Mouse (Mus musculus) midbrain, embryonic 14.5 days (tissue): ENCODE measurements around the gene Kcnh1. TPM values are rescaled to one million over a fixed set of nuclear protein-coding genes. Genes with fewer than 3 reads are reported as not detected.

Source experiments
- ATAC-seq: fragments of 200-750 bp; cut with Nextera tagmentation; 2 replicates; pipeline ENCODE4 v1.8.0; 2017; ENCODE audit warnings: moderate number of reproducible peaks, moderate library complexity; ENCODE audit not compliant: low FRiP score, low TSS enrichment
- DNase-seq: peaks from one replicate; pipeline ENCODE4 v3.0.0-alpha.2; 2015
- H3K27ac ChIP-seq: fragments of 300-500 bp; sonication (generic); replicated peaks from 2 replicates; pipeline ENCODE4 v1.5.1; 2014; ENCODE audit warnings: mild to moderate bottlenecking, low read depth, low read length, moderate library complexity
- H3K27me3 ChIP-seq: fragments of 300-500 bp; sonication (generic); 2 replicates; pipeline ENCODE4 v1.6.1; 2014; ENCODE audit warnings: low read length, control low read depth, mixed read lengths; ENCODE audit not compliant: control insufficient read depth, insufficient read depth
- H3K36me3 ChIP-seq: fragments of 300-500 bp; sonication (generic); 2 replicates; pipeline ENCODE4 v1.6.1; 2014; ENCODE audit warnings: low read length, control low read depth; ENCODE audit not compliant: control insufficient read depth, insufficient read depth
- H3K4me1 ChIP-seq: fragments of 300-500 bp; sonication (generic); 2 replicates; pipeline ENCODE4 v1.6.1; 2014; ENCODE audit warnings: mild to moderate bottlenecking, antibody characterized with exemption, low read length, control low read depth; ENCODE audit not compliant: control insufficient read depth, insufficient read depth
- H3K4me2 ChIP-seq: fragments of 300-500 bp; sonication (generic); 2 replicates; pipeline ENCODE4 v1.6.1; 2014; ENCODE audit warnings: mild to moderate bottlenecking, low read length, moderate library complexity
- H3K4me3 ChIP-seq: fragments of 300-500 bp; sonication (generic); replicated peaks from 2 replicates; pipeline ENCODE4 v1.5.1; 2014; ENCODE audit warnings: low read depth, low read length
- H3K9ac ChIP-seq: fragments of 300-500 bp; sonication (generic); replicated peaks from 2 replicates; pipeline ENCODE4 v1.6.1; 2014; ENCODE audit warnings: mild to moderate bottlenecking, low read length, moderate library complexity
- H3K9me3 ChIP-seq: fragments of 300-500 bp; sonication (generic); 2 replicates; pipeline ENCODE4 v1.6.1; 2016; ENCODE audit warnings: low read length, control low read depth, mixed read lengths; ENCODE audit not compliant: control insufficient read depth
- WGBS: fragments of 180-500 bp; shearing (Covaris S2); extraction: QIAGEN DNeasy Blood & Tissue Kit; methylation state at CpG from one replicate; pipeline ENCODE4 v1.1.7; 2014; 5-methylcytosine and 5-hydroxymethylcytosine counted together
- polyA plus RNA-seq: library from polyadenylated mRNA; unstranded; fragments of >200 nt; fragmentation: Nextera tagmentation; extraction: Ambion mirVana; gene quantifications from 2 replicates; pipeline ENCODE4 v1.2.1, GENCODE M21; 2014

Gene Kcnh1
- polyA plus RNA-seq, 1 experiment from 2014 or later: 2.1 TPM

DNA sequence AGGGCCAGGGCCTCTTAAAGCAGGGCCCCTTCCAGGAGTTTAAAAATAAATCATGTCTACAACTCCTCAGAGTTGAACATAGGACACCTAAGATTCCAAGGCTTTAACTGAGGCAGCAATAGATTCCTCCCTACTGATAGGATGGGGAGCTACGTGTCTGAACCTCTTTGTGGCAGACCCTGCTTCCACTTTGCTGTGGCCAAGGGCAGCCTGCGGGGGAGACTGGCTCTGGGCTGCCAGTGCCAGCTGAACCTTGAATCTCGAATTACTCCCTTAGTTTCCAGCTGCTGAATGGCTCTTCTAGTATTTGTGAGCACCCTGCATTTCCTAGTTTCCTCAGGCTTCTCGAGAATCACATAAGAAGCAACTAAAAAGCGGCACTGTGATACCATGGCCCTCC lies 255.6 kb downstream of the Kcnh1 start:
- Histone ChIP-seq H3K4me1 (peaks cover 15% of the 10 kb centered on the region; the same call in 1 of the 2 replicates), H3K4me2 (no peak overlapping the region), H3K9ac (no peak overlapping the region), H3K36me3 (no peaks in the 10 kb centered on the region), H3K4me3 (no peak overlapping the region), H3K27ac (no peak overlapping the region), H3K9me3 (no peaks in the 10 kb centered on the region), H3K27me3 (no peaks in the 10 kb centered on the region)
- WGBS: 63% methylated on average over 5 of the region's 5 CpGs
- DNase-seq: no peak
- no peak for ATAC-seq

DNA sequence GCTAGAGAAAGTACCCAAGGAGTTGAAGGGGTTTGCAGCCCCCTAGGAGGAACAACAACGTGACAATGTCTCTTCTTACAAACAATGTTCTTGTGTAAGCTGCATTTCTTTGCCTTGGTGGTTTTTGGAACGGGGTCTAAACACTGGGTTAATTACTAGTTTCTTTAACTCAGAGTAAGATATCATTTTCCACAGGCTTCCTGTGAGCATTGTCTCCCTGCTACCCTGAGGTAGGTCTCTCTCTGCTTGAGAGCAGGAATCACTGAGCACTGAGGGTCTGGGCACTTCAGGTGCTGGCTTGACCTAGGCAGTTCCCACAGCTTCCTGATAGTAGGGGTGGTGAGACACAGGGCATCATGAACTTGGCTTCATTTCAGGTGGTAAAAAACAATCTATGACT lies 257.1 kb downstream of the Kcnh1 start:
- no peak for DNase-seq
- Histone ChIP-seq H3K9ac (no peak overlapping the region), H3K4me2 (no peak overlapping the region), H3K4me1 (peaks cover 15% of the 10 kb centered on the region; the same call in 1 of the 2 replicates), H3K4me3 (no peak overlapping the region), H3K27me3 (no peaks in the 10 kb centered on the region), H3K36me3 (no peaks in the 10 kb centered on the region), H3K9me3 (no peaks in the 10 kb centered on the region), H3K27ac (no peak overlapping the region)
- ATAC-seq: no peak
- 60% methylated on average over 2 of the region's 2 CpGs for WGBS

DNA sequence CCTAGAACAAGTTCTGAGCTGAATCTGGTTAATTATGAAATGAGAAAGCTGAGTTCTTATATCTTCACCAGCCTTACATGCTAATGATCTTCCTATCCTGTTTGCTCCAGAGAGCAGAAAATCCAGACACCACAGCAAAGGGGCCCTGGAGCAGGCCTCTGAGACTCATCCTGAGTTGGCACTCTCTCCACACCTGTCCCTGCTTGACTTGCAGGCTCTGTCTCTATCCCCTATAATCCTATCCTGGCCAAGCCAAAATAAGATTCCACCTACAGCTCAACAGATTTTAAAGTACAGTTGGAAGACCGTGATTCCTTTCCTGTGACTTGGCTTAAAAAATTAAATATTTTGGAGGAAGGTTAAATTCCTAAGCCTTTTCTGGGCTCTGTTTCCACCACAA lies 257.9 kb downstream of the Kcnh1 start:
- no peak for DNase-seq
- no peaks in the 10 kb centered on the region for H3K36me3 ChIP-seq
- no peak overlapping the region for H3K27ac ChIP-seq
- no peak overlapping the region for H3K4me2 ChIP-seq
- ATAC-seq: no peak
- no peaks in the 10 kb centered on the region for H3K9me3 ChIP-seq
- H3K4me3 ChIP-seq: no peak overlapping the region
- H3K4me1 ChIP-seq: peaks cover 13% of the 10 kb centered on the region; the same call in 1 of the 2 replicates
- no peak overlapping the region for H3K9ac ChIP-seq
- 94% methylated on average over 1 of the region's 1 CpGs for WGBS
- H3K27me3 ChIP-seq: no peaks in the 10 kb centered on the region

DNA sequence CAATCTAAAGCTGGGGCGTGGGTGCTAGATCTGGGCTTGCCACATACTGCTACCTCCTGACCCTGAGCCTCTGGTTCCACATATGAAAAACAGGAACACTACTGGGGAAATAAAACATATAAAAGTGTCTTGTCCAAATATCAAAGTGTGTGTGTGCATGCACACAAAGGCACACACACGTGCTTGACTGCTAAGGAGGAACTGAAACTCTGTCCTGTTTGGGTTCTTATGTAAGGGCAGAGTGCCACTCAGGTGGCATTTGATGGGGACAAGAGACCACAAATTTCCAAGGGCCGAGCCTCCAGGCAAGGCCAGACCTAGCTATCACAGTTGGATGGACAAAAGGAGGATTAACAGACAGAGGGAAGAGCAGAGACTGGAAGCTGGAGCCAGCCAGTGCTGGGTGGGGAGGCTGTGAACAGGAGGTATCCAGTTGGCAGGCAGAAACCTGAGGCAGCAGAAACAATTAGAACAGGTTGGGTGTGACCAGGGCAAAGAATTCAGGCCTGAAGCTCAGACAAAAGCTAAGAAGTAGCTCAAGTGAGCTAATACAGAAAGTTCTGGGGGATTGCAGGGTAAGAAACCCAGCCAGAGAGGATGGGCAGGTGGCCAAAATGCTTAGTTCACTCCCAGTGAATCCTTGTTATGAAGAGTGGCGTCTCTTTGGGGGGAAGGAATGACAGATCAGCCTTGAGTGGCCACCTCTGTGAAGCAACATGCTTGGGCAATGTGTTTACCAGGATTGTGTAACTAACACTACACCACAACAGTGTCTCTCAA lies 259.2 kb downstream of the Kcnh1 start:
- 58% methylated on average over 4 of the region's 4 CpGs for WGBS

DNA sequence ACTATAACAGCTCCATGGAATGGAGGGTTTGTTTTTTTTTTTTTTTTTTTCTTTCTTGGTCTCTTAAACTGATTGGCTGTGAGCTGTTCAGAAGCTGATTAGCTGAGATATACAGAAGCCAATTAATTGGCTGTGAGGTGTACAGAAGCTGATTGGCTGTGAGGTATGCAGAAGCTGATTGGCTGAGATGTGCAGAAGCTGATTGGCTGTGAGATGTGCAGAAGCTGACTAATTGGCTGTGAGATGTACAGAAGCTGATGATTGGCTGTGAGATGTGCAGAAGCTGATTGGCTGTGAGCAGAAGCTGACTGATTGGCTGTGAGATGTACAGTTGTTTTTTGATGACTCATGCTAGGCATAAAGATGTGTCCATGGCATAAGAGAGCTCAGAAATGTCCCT lies 259.9 kb downstream of the Kcnh1 start:
- ATAC-seq (no peak), DNase-seq (no peak)
- no peaks in the 10 kb centered on the region for H3K27me3 ChIP-seq
- no peak overlapping the region for H3K4me2 ChIP-seq
- no peaks in the 10 kb centered on the region for H3K4me1 ChIP-seq
- no peak overlapping the region for H3K9ac ChIP-seq
- no peak overlapping the region for H3K4me3 ChIP-seq
- H3K27ac ChIP-seq: no peak overlapping the region
- no peaks in the 10 kb centered on the region for H3K9me3 ChIP-seq
- H3K36me3 ChIP-seq: no peaks in the 10 kb centered on the region

More for the DNA sequence above, 259.2 kb downstream of the Kcnh1 start:
- DNase-seq: no peak
- Histone ChIP-seq H3K4me2 (no peak overlapping the region), H3K27ac (no peak overlapping the region), H3K36me3 (no peaks in the 10 kb centered on the region), H3K4me3 (no peak overlapping the region), H3K9me3 (no peaks in the 10 kb centered on the region), H3K9ac (no peak overlapping the region), H3K4me1 (peaks cover 5% of the 10 kb centered on the region; the same call in 1 of the 2 replicates), H3K27me3 (no peaks in the 10 kb centered on the region)
- ATAC-seq: no peak

DNA sequence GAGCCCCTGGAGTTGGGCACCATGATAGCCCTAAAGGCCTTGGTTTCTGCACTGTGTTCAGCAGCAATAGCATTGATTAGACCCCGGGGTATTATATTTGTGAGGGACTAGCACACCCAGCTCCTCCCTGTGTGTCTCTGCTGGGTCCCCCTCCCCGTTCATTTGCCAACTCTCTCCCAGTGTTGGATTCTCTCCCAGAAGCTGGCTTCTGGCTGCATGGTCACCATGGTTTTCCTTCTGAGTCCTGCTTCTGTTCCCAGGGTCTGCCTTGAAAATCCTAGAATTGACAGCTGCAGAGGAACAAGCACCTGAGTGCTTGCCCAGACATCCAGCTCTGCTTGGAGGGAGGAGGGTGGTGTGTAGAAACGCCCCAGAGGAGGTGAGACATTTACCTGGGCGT lies 261.1 kb downstream of the Kcnh1 start:
- no peak for ATAC-seq
- Histone ChIP-seq H3K27ac (no peak overlapping the region), H3K9ac (no peak overlapping the region), H3K4me2 (no peak overlapping the region), H3K27me3 (no peaks in the 10 kb centered on the region), H3K9me3 (no peaks in the 10 kb centered on the region), H3K4me3 (no peak overlapping the region), H3K4me1 (no peaks in the 10 kb centered on the region), H3K36me3 (no peaks in the 10 kb centered on the region)
- 60% methylated on average over 4 of the region's 4 CpGs for WGBS
- DNase-seq: no peak

DNA sequence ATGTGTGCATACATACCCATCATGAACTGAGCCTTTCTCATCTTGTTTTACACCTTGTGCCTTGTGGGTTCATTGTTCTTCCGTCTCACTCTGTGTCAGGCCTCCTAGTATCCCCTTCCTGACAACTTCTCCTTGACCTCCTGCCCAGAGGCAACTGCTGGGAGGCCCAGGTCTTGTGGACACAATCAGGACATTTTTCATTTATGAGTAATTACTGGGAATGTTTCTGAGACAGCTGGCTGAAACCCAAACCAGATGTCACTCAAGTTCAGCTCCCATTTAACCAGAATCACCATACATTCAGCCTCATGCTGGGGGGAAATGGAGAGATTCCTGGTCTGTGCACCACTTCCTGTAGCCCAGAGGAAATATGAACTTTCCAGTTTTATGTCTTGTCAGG lies 263.9 kb downstream of the Kcnh1 start:
- 68% methylated on average over 1 of the region's 1 CpGs for WGBS
- Histone ChIP-seq H3K4me1 (no peaks in the 10 kb centered on the region), H3K4me3 (no peak overlapping the region), H3K4me2 (no peak overlapping the region), H3K27ac (no peak overlapping the region), H3K9ac (no peak overlapping the region), H3K27me3 (no peaks in the 10 kb centered on the region), H3K36me3 (no peaks in the 10 kb centered on the region), H3K9me3 (no peaks in the 10 kb centered on the region)
- ATAC-seq: no peak
- DNase-seq: no peak

DNA sequence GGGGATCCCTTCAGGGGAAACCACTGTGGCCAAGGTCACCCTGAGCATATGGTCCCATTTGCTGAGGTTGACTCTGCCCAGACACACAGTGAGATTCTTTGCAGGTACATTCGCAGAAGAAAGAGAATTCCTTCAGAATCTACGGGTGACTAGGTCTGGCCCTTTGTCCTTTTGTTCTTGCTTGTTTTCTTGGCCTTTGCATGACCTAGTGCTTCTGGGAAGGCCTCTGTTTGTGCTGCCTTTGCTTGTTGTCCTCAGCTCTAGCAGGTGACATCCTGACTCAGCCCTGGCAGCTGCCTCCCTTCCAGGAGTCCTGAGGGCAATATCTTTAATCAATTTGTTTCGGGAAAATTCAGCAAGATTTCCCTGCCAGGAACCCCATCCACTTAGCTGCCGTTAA lies 264.4 kb downstream of the Kcnh1 start:
- ATAC-seq: no peak
- Histone ChIP-seq H3K36me3 (no peaks in the 10 kb centered on the region), H3K4me2 (no peak overlapping the region), H3K9me3 (no peaks in the 10 kb centered on the region), H3K4me1 (no peaks in the 10 kb centered on the region), H3K27ac (no peak overlapping the region), H3K4me3 (no peak overlapping the region), H3K9ac (no peak overlapping the region), H3K27me3 (no peaks in the 10 kb centered on the region)
- DNase-seq: no peak
- 49% methylated on average over 4 of the region's 4 CpGs for WGBS

DNA sequence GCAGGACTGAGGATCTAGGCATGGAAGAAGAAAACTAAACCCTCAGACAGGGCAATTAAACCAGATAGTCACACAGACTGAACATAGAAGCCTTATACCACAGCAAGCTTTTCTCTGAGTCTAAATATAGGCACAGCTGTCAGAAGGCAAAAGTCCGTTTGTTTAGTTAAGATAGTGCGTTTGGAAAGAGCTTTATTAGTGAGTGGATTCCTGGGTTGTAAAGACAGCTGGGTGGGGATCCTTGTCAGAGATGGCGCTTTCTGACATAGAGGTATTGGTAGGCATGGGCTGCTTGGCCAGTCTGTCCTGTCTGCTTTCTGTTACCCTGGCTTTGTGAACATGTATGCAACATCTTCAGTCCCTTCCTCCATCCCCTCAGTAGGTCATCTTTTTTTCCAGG lies 266.5 kb downstream of the Kcnh1 start:
- Histone ChIP-seq H3K9ac (no peak overlapping the region), H3K36me3 (no peaks in the 10 kb centered on the region), H3K9me3 (no peaks in the 10 kb centered on the region), H3K27ac (no peak overlapping the region), H3K4me3 (no peak overlapping the region), H3K4me2 (no peak overlapping the region), H3K4me1 (no peaks in the 10 kb centered on the region), H3K27me3 (no peaks in the 10 kb centered on the region)
- DNase-seq (no peak), ATAC-seq (no peak)
- 74% methylated on average over 3 of the region's 3 CpGs for WGBS
